Mouse (Mus musculus) right cerebral cortex, postnatal 25 days (tissue): ENCODE results near the gene Cfap52.

Experiments
- DNase-seq: peaks from one replicate; pipeline ENCODE4 v3.0.0; 2022

Cfap52 gene

GRCm38 (mm10) chr11:67965242-67965883 is at the start of gene Cfap52:
Cfap52 (minus strand) TSS chr11:67965651.
- peak; percentile 80 for DNase-seq

DNA sequence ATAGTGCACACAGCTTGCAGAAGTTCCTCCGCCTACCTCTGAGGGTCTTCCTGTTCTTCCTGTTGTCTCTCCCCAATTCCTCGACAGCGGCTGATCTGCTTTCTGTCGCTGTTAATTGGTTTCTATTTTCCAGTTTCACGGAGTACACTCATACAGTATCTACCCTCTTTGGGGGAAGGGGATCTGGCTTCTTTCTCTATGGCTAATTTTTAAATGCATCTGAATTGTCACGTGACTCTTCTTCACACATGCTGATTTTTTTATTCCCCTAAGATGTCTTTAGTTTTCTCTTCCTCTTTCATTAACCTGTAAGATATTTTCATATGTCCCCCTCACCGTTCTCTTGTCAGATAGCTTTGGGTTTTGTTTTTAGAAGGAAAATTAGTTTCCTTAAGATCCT is 46.8 kb upstream of the Cfap52 start:
- DNase-seq, result no peak

- DNase-seq, result no peak
These were observed 43.9 kb upstream of the Cfap52 start for GRCm38 (mm10) chr11:68009377-68009776.

- DNase-seq, result no peak
These were observed 42.2 kb upstream of the Cfap52 start for GRCm38 (mm10) chr11:68007645-68008044.

GRCm38 (mm10) chr11:68006216-68006789 is 40.9 kb upstream of the Cfap52 start:
- DNase-seq, result no peak

- DNase-seq, result peak; percentile 57
These were observed 38.7 kb upstream of the Cfap52 start for GRCm38 (mm10) chr11:68004191-68004590.

- no peak for DNase-seq
These were observed 34.2 kb upstream of the Cfap52 start for GRCm38 (mm10) chr11:67999629-68000028.

GRCm38 (mm10) chr11:67998905-67999304 is 33.5 kb upstream of the Cfap52 start:
- DNase-seq, result peak; percentile 25

DNA sequence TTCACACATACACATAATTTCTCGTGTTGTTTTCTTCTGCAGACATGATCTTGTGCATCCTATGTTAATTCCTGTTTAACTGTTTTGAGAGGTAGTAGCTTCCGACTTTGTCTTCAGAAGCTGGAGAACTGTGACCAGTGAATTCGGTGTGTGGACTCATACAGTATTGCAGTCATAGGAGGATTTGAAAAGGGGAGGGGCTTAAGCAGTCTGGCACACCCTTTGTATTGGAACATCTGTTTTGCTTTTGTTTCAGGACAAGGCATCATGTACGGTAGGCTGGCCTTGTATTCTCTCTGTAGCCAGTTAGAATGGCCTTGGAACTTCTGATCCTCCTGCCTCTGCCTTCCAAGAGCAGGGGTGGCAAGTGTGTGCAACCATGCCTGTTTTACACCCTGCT is 30.5 kb upstream of the Cfap52 start:
- no peak for DNase-seq

GRCm38 (mm10) chr11:67991240-67991639 is 25.8 kb upstream of the Cfap52 start:
- DNase-seq, result peak; percentile 18

GRCm38 (mm10) chr11:67983564-67983963 is 18.1 kb upstream of the Cfap52 start:
- DNase-seq, result no peak

DNA sequence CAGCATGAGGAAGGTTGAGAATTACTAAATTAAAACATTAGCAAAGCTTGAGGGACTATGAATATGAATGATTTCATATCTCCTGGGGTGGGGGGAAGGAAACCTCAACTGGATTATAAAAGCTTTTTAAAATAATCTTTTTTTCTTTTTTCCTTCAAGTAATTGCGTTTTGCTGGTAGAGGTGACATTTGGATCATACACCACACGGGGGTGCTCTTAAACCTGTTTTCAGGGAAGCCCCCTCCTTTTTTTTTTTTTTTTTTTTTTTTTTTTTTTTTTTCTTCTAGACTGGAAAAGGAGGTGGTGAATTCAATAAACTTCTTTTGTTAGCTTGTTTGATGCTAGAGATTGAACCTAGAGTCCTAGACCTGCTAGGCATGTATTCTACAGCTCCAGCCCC is 9.8 kb upstream of the Cfap52 start:
- DNase-seq, result no peak

GRCm38 (mm10) chr11:67973225-67973624 is 7.8 kb upstream of the Cfap52 start:
- DNase-seq, result no peak

DNA sequence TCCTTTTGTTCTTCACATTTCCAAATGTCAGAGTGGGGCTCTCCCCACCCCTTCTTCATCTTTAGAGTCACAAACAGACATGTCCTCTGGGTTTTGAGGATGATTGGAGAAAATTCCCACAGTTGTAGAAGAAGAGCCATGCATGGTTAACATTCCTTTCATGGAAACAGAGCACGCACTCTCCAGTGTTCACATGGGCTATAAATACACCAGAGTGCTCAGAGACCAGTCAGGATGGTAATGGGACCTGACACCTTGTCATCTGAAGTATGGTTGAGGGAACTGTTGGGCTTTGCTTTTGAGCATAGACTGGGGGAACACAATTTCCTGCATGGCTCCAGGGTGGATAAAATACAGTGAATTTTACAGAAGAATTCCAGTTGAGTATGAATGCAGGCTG is 7.2 kb upstream of the Cfap52 start:
- no peak for DNase-seq

DNA sequence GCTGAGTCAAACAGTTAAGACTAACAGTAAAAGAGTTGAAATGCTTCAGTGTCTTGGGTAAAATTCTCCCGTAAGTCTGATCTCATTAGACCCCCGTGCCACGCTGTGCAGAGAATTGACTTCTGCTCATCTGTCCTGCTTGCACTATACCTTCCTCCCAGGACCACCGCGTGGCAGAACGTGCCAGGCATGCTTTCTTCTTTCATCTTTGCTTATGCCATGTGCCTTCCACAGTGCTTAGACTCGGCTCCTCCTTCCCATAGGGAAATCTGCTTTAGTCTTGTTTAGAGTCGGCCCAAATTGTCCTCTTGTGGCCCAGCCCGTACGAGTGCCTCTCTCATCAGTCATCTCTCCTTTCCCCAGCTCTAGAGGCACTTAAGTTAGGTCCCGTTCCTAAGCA is 2.4 kb upstream of the Cfap52 start:
- no peak for DNase-seq

GRCm38 (mm10) chr11:67965905-67966878 is 741 bp upstream of the Cfap52 start, which contains the start of gene Stx8:
Stx8 (plus strand) TSS chr11:67966193.
- peak; percentile 92 for DNase-seq

DNA sequence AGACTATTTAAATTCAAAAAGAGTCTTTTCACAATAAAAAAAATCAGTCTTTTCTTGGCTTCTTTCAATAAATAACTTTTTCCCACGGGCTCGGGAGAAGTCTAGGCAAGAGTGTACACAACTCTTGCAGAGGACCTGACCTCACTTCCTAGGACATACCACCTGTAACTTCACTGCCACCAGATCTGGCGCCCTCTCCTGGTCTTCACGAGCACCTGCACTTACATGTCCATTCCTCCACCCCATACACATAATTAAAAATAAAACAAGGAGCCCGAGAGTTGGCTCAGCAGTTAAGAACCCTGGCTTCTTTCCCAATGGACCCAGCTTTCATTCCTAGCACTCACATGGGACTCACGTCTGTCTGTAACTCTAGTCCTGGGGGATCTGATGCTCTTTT is 1.3 kb downstream of the Cfap52 start:
- no peak for DNase-seq

- no peak for DNase-seq
These were observed 11.0 kb downstream of the Cfap52 start for GRCm38 (mm10) chr11:67954413-67954812.

- no peak for DNase-seq
These were observed 11.8 kb downstream of the Cfap52 start for GRCm38 (mm10) chr11:67953604-67954003.

DNA sequence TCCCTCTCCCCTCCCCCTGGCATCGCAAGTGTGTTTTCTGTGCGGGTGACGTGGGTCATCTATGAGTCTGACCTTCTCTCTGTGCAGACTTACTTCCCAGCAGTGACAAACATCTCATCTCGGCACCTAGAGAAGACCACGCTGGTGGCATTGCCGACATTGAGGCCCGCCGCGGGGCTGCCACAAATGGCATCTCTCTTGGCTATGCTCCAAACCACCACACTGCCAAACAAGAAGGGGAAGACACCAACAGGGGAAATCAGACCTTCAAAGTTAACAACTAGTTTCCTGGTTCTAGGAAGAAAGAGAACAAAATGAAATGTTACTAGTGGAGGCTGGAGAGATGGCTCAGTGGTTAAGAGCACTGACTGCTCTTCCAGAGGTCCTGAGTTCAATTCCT is 16.0 kb downstream of the Cfap52 start:
- DNase-seq, result no peak

DNA sequence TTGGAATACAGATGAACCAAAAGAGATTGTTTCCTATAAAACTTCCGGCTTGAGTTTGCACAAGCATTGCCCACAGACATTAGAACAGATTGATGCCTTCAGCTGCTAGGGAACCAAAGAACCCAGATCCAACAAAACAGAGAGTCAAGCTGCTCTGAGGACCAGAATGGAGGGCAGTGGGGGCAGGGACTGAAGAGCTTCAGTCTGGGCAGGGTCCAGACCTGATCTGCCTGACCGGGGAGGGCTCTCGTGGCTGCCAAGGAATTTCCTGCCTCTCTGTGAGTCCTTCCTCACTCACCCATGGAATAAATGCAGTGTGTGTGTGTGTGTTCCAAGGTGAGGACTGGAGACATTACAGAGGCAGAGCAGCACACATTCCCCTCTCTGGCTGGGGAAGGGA is 17.2 kb downstream of the Cfap52 start:
- no peak for DNase-seq

GRCm38 (mm10) chr11:67932156-67932555 is 33.3 kb downstream of the Cfap52 start:
- DNase-seq, result no peak

GRCm38 (mm10) chr11:67926348-67927055 is 38.9 kb downstream of the Cfap52 start:
- no peak for DNase-seq
